Mouse (Mus musculus): ENCODE data around the gene Trpc4ap. TPM values are rescaled to one million over a fixed set of nuclear protein-coding genes. Genes with fewer than 3 reads are reported as not detected.

The Trpc4ap gene
- total and polyA plus RNA-seq, 3 experiments, result 60.4 to 187 (median 161) TPM

GRCm38 (mm10) chr2:155663097-155663496, 29.1 kb downstream of the Trpc4ap start:
- Histone ChIP-seq H3K9ac (ENCODE audit: control insufficient read depth, low read depth, low read length, poor library complexity, severe bottlenecking) (no peak overlapping the region), H3K27ac (ENCODE audit: control insufficient read depth, low read depth, low read length) (no peak overlapping the region), H3K4me1 (ENCODE audit: control insufficient read depth in 1 of 2, insufficient read depth in 2 of 2, low read length in 2 of 2) (no peaks in the 10 kb centered on the region), H3K36me3 (ENCODE audit: control insufficient read depth in 1 of 2, insufficient read depth in 2 of 2, low read length in 2 of 2) (peaks cover 0 to 26% of the 10 kb centered on the region in 2 experiments; a peak in 3 of 4 replicates), H3K79me2 (ENCODE audit: control insufficient read depth, insufficient read depth, low read length, poor library complexity) (no peaks in the 10 kb centered on the region), H3K4me3 (ENCODE audit: control insufficient read depth in 1 of 2, insufficient read depth in 1 of 2, low read depth in 2 of 2, low read length in 2 of 2) (no peak overlapping the region), H3K27me3 (ENCODE audit: control insufficient read depth in 1 of 2, insufficient read depth in 2 of 2, low read length in 2 of 2) (no peaks in the 10 kb centered on the region), H3K9me3 (replicated peaks; ENCODE audit: insufficient read depth, low read length) (no peaks in the 10 kb centered on the region)
- DNase-seq (ENCODE audit: low read depth, low spot score), result peak; percentile 76
- peak; percentile 19 for TF ChIP-seq RAD21 (IDR thresholded peaks at IDR 0.05; ENCODE audit: low read depth, low read length)
- TF ChIP-seq SMC3 (IDR thresholded peaks at IDR 0.05; ENCODE audit: low read depth, low read length), result peak; percentile 54
- no peak for TF ChIP-seq TBP (IDR thresholded peaks at IDR 0.05; ENCODE audit: low read depth, low read length)
- TF ChIP-seq MEF2A (IDR thresholded peaks at IDR 0.05; ENCODE audit: extremely low read depth, insufficient replicate concordance, low read depth, low read length, poor library complexity, severe bottlenecking), result no peak
- no peak for TF ChIP-seq MAX (IDR thresholded peaks at IDR 0.05; ENCODE audit: low read length)
- TF ChIP-seq NELFE (IDR thresholded peaks at IDR 0.05; ENCODE audit: low read depth, low read length), result no peak
- no peak for TF ChIP-seq ZKSCAN1 (IDR thresholded peaks at IDR 0.05; ENCODE audit: low read depth, low read length)
- peak; percentile 40 to 76 (median 73) for TF ChIP-seq CTCF (IDR thresholded peaks at IDR 0.05 in 2 of 3, conservative IDR thresholded peaks at IDR 0.05 in 1 of 3; ENCODE audit: control insufficient read depth in 1 of 3, insufficient read depth in 1 of 3, low read depth in 2 of 3, low read length in 3 of 3, poor library complexity in 1 of 3, severe bottlenecking in 1 of 3)
- no peak for TF ChIP-seq CHD2 (IDR thresholded peaks at IDR 0.05; ENCODE audit: low read length)
- TF ChIP-seq JUND (IDR thresholded peaks at IDR 0.05; ENCODE audit: low read depth, low read length), result 0 out of 2 replicates have a peak, but pooled peaks have one; percentile 38

GRCm38 (mm10) chr2:155662390-155662789, 29.8 kb downstream of the Trpc4ap start:
- no peaks in the 10 kb centered on the region for H3K4me1 ChIP-seq (ENCODE audit: control insufficient read depth in 1 of 2, insufficient read depth in 2 of 2, low read length in 2 of 2)
- no peak overlapping the region for H3K27ac ChIP-seq (ENCODE audit: control insufficient read depth, low read depth, low read length)
- no peaks in the 10 kb centered on the region for H3K9me3 ChIP-seq (replicated peaks; ENCODE audit: insufficient read depth, low read length)
- H3K27me3 ChIP-seq (ENCODE audit: control insufficient read depth in 1 of 2, insufficient read depth in 2 of 2, low read length in 2 of 2), result no peaks in the 10 kb centered on the region
- no peaks in the 10 kb centered on the region for H3K79me2 ChIP-seq (ENCODE audit: control insufficient read depth, insufficient read depth, low read length, poor library complexity)
- no peak overlapping the region for H3K4me3 ChIP-seq (ENCODE audit: control insufficient read depth in 1 of 2, insufficient read depth in 1 of 2, low read depth in 2 of 2, low read length in 2 of 2)
- DNase-seq (ENCODE audit: low read depth, low spot score), result no peak
- H3K9ac ChIP-seq (ENCODE audit: control insufficient read depth, low read depth, low read length, poor library complexity, severe bottlenecking), result no peak overlapping the region
- no peak for TF ChIP-seq USF1 (IDR thresholded peaks at IDR 0.05; ENCODE audit: low read depth, low read length)
- TF ChIP-seq GABPA (IDR thresholded peaks at IDR 0.05; ENCODE audit: low read depth, low read length), result no peak
- no peak for TF ChIP-seq ELF1 (IDR thresholded peaks at IDR 0.05; ENCODE audit: low read depth, low read length)
- TF ChIP-seq NELFE (IDR thresholded peaks at IDR 0.05; ENCODE audit: low read depth, low read length), result no peak
- TF ChIP-seq MAFK (IDR thresholded peaks at IDR 0.05; ENCODE audit: borderline replicate concordance, low read depth, low read length), result no peak
- no peak for TF ChIP-seq USF2 (IDR thresholded peaks at IDR 0.05; ENCODE audit: borderline replicate concordance in 1 of 2, insufficient read depth in 1 of 2, low read depth in 1 of 2, low read length in 2 of 2)
- peaks cover 0 to 24% of the 10 kb centered on the region in 2 experiments; a peak in 3 of 4 replicates for H3K36me3 ChIP-seq (ENCODE audit: control insufficient read depth in 1 of 2, insufficient read depth in 2 of 2, low read length in 2 of 2)
